Mouse (Mus musculus): Measurements from ENCODE around the gene Vmn2r97.

DNA sequence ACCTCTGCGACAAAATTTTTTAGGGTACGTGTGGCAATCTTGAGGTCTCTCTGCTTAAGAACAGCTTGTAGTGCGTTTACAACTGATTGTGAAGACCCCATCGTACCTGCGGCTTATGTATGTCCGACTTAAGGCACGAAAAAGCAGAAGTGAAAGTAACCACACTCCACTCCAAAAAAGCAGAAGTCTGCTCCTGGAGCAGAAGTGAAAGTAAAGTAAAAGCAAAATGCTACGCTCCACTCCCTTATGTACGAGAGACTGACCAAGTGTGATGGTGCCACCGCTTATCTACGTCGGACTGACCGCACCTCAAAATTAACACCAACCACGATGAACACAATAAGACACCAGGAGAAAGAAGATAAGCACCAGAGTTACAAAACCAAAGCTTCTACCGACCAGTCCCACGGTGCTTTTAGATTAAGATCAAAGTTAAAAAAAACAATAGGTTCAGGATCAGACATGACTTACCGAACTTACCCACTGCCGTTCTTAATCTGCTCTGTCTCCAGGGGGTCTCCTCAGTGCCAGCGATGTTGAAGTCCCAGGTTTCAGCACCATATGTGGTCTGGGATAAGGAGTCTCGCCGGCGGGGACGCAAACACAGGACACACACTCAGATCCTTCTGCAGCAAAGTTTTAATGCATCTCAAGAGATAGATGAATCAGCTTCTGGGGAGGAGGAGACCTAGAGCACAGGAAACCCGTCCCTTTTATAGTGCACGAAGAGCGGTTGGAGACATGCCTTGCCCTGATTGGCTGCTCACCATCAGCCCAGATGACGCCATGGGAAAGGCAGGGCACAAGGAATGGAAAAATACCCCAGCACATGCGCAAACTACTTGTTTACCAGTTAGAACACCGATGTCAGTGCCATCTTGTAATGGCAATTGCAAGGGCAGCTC is 54.5 kb downstream of the Vmn2r97 start:
- TF ChIP-seq CTCF (IDR thresholded peaks at IDR 0.05; ENCODE audit: borderline replicate concordance, extremely low read depth, insufficient read depth, insufficient read length) (no peak), POLR2A (IDR thresholded peaks at IDR 0.05; ENCODE audit: borderline replicate concordance, extremely low read depth, insufficient read depth, insufficient read length, poor library complexity, severe bottlenecking) (no peak)
